Mouse (Mus musculus) liver, embryonic 14.5 days (tissue): ENCODE measurements around the gene Grb7.

Experiments
- CTCF ChIP-seq: IDR thresholded peaks from 2 replicates; pipeline ENCODE4 v1.5.1; 2016; ENCODE audit warnings: antibody characterized with exemption, low read depth, control low read depth
- EP300 ChIP-seq: IDR thresholded peaks from 2 replicates; pipeline ENCODE4 v1.6.1; 2016; ENCODE audit warnings: antibody characterized with exemption, low read depth

- TF ChIP-seq CTCF (no peak), EP300 (no peak)
Observed at GRCm38 (mm10) chr11:98400816-98401215, 45.4 kb upstream of the Grb7 start.
